Mouse (Mus musculus) stomach, embryonic 15.5 days (tissue): ENCODE measurements around the gene Galnt10. TPM values are rescaled to one million over a fixed set of nuclear protein-coding genes. Genes with fewer than 3 reads are reported as not detected.

Source experiments
- ATAC-seq: fragments of 200-750 bp; cut with Nextera tagmentation; 2 replicates; pipeline ENCODE4 v1.8.0; 2017; ENCODE audit warnings: low read depth, moderate number of reproducible peaks, moderate TSS enrichment; ENCODE audit not compliant: insufficient read depth, low FRiP score
- H3K27ac ChIP-seq: fragments of 300-500 bp; sonication (generic); 2 replicates; pipeline ENCODE4 v1.5.1; 2015; ENCODE audit warnings: mild to moderate bottlenecking, inconsistent platforms
- H3K27me3 ChIP-seq: fragments of 300-500 bp; sonication (generic); replicated peaks from 2 replicates; pipeline ENCODE4 v1.6.1; 2015; ENCODE audit warnings: inconsistent platforms
- H3K36me3 ChIP-seq: fragments of 300-500 bp; sonication (generic); 2 replicates; pipeline ENCODE4 v1.6.1; 2015; ENCODE audit warnings: inconsistent platforms
- H3K4me1 ChIP-seq: fragments of 300-500 bp; sonication (generic); 2 replicates; pipeline ENCODE4 v1.6.1; 2015; ENCODE audit warnings: inconsistent platforms
- H3K4me2 ChIP-seq: fragments of 300-500 bp; sonication (generic); 2 replicates; pipeline ENCODE4 v1.6.1; 2015; ENCODE audit warnings: mild to moderate bottlenecking, inconsistent platforms
- H3K4me3 ChIP-seq: fragments of 300-500 bp; sonication (generic); replicated peaks from 2 replicates; pipeline ENCODE4 v1.5.1; 2015; ENCODE audit warnings: inconsistent platforms
- H3K9ac ChIP-seq: fragments of 300-500 bp; sonication (generic); 2 replicates; pipeline ENCODE4 v1.6.1; 2015; ENCODE audit warnings: inconsistent platforms
- H3K9me3 ChIP-seq: fragments of 300-500 bp; sonication (generic); 2 replicates; pipeline ENCODE4 v1.6.1; 2016; ENCODE audit warnings: inconsistent platforms
- WGBS: fragments of 180-500 bp; shearing (Covaris S2); methylation state at CpG from one replicate; pipeline ENCODE4 v1.1.7; 2015; 5-methylcytosine and 5-hydroxymethylcytosine counted together
- polyA plus RNA-seq: library from polyadenylated mRNA; unstranded; fragments of >200 nt; fragmentation: Nextera tagmentation; extraction: Ambion mirVana; gene quantifications from 2 replicates; pipeline ENCODE4 v1.2.1, GENCODE M21; 2015

Galnt10 gene
- polyA plus RNA-seq, 1 experiment from 2014 or later: 19.8 TPM

- H3K36me3 ChIP-seq: no peaks in the 10 kb centered on the region
- WGBS: 2% methylated on average over 41 of the region's 41 CpGs
- no peak overlapping the region for H3K27ac ChIP-seq
- peak overlapping the region; percentile 63 for H3K4me2 ChIP-seq
- no peaks in the 10 kb centered on the region for H3K9me3 ChIP-seq
- H3K9ac ChIP-seq: no peak overlapping the region
- no peak for ATAC-seq
- peaks cover 21% of the 10 kb centered on the region for H3K4me1 ChIP-seq
- H3K27me3 ChIP-seq: peaks cover 50% of the 10 kb centered on the region
- peak overlapping the region; percentile 29 for H3K4me3 ChIP-seq
These were observed 182.0 kb downstream of the Galnt10 start for GRCm38 (mm10) chr11:57827048-57827914.

GRCm38 (mm10) chr11:57827915-57828545 is 182.8 kb downstream of the Galnt10 start:
- Histone ChIP-seq H3K9ac (no peak overlapping the region), H3K27me3 (peaks cover 58% of the 10 kb centered on the region)

GRCm38 (mm10) chr11:57828955-57829870 is 184.0 kb downstream of the Galnt10 start:
- H3K4me2 ChIP-seq: peak overlapping the region; percentile 19; the same call in 1 of the 2 replicates
- no peak overlapping the region for H3K27ac ChIP-seq
- no peaks in the 10 kb centered on the region for H3K36me3 ChIP-seq
- peaks cover 70% of the 10 kb centered on the region for H3K27me3 ChIP-seq
- H3K4me1 ChIP-seq: peaks cover 28% of the 10 kb centered on the region
- H3K9me3 ChIP-seq: no peaks in the 10 kb centered on the region
- peak overlapping the region; percentile 4; the same call in 1 of the 2 replicates for H3K4me3 ChIP-seq
- ATAC-seq: no peak
- 12% methylated on average over 53 of the region's 53 CpGs for WGBS
- no peak overlapping the region for H3K9ac ChIP-seq

More at GRCm38 (mm10) chr11:57827915-57828545, 182.8 kb downstream of the Galnt10 start:
- WGBS: 5% methylated on average over 33 of the region's 33 CpGs
- peak overlapping the region; percentile 29 for H3K4me3 ChIP-seq
- H3K27ac ChIP-seq: no peak overlapping the region
- H3K36me3 ChIP-seq: no peaks in the 10 kb centered on the region
- peak overlapping the region; percentile 63 for H3K4me2 ChIP-seq
- no peak for ATAC-seq
- H3K9me3 ChIP-seq: no peaks in the 10 kb centered on the region
- peaks cover 21% of the 10 kb centered on the region for H3K4me1 ChIP-seq

- no peak overlapping the region for H3K27ac ChIP-seq
- H3K27me3 ChIP-seq: peaks cover 72% of the 10 kb centered on the region
- ATAC-seq: no peak
- no peak overlapping the region for H3K9ac ChIP-seq
- 50% methylated on average over 17 of the region's 17 CpGs for WGBS
- no peak overlapping the region for H3K4me2 ChIP-seq
- H3K4me1 ChIP-seq: peaks cover 27% of the 10 kb centered on the region
- H3K4me3 ChIP-seq: peak overlapping the region; percentile 8; the same call in 1 of the 2 replicates
- H3K9me3 ChIP-seq: no peaks in the 10 kb centered on the region
- H3K36me3 ChIP-seq: no peaks in the 10 kb centered on the region
These were observed 184.9 kb downstream of the Galnt10 start for GRCm38 (mm10) chr11:57829871-57830775.

GRCm38 (mm10) chr11:57831281-57831781 is 186.1 kb downstream of the Galnt10 start:
- ATAC-seq: no peak
- no peaks in the 10 kb centered on the region for H3K9me3 ChIP-seq
- no peak overlapping the region for H3K9ac ChIP-seq
- H3K4me1 ChIP-seq: peaks cover 27% of the 10 kb centered on the region
- H3K36me3 ChIP-seq: no peaks in the 10 kb centered on the region
- 14% methylated on average over 31 of the region's 31 CpGs for WGBS
- no peak overlapping the region for H3K4me2 ChIP-seq
- no peak overlapping the region; the same call in 1 of the 2 replicates for H3K4me3 ChIP-seq
- peaks cover 83% of the 10 kb centered on the region for H3K27me3 ChIP-seq
- H3K27ac ChIP-seq: no peak overlapping the region

GRCm38 (mm10) chr11:57831861-57832260 is 186.6 kb downstream of the Galnt10 start:
- Histone ChIP-seq H3K9ac (no peak overlapping the region), H3K4me3 (no peak overlapping the region; the same call in 1 of the 2 replicates), H3K9me3 (no peaks in the 10 kb centered on the region), H3K36me3 (no peaks in the 10 kb centered on the region), H3K4me1 (peaks cover 29% of the 10 kb centered on the region), H3K27ac (no peak overlapping the region), H3K27me3 (peaks cover 86% of the 10 kb centered on the region), H3K4me2 (no peak overlapping the region)
- 23% methylated on average over 16 of the region's 16 CpGs for WGBS
- ATAC-seq: no peak

- Histone ChIP-seq H3K27ac (no peak within 1 kb of the TSS), H3K9ac (no peak within 1 kb of the TSS), H3K4me1 (peaks cover 31% of the 10 kb centered on the region), H3K36me3 (no peaks in the 10 kb centered on the region), H3K9me3 (no peaks in the 10 kb centered on the region), H3K4me2 (peak within 1 kb of the TSS; percentile 29; the same call in 1 of the 2 replicates), H3K27me3 (peaks cover 87% of the 10 kb centered on the region), H3K4me3 (no peak within 1 kb of the TSS; the same call in 1 of the 2 replicates)
- 25% methylated on average over 23 of the region's 23 CpGs for WGBS
- ATAC-seq: no peak
These were observed 187.4 kb downstream of the Galnt10 start, which contains the start of gene Hand1 for GRCm38 (mm10) chr11:57832552-57833201. Hand1 (minus strand) TSS chr11:57832818.

- Histone ChIP-seq H3K36me3 (no peaks in the 10 kb centered on the region), H3K27ac (no peak overlapping the region), H3K4me3 (no peak overlapping the region), H3K4me1 (peaks cover 27% of the 10 kb centered on the region), H3K4me2 (peak overlapping the region; percentile 29; the same call in 1 of the 2 replicates), H3K9ac (no peak overlapping the region), H3K27me3 (peaks cover 87% of the 10 kb centered on the region), H3K9me3 (no peaks in the 10 kb centered on the region)
- 11% methylated on average over 30 of the region's 30 CpGs for WGBS
- no peak for ATAC-seq
These were observed 188.2 kb downstream of the Galnt10 start for GRCm38 (mm10) chr11:57833296-57833977.

GRCm38 (mm10) chr11:57834031-57834430 is 188.8 kb downstream of the Galnt10 start:
- Histone ChIP-seq H3K27me3 (peaks cover 86% of the 10 kb centered on the region), H3K4me1 (peaks cover 22% of the 10 kb centered on the region), H3K27ac (no peak overlapping the region), H3K4me3 (no peak overlapping the region), H3K4me2 (no peak overlapping the region; the same call in 1 of the 2 replicates), H3K9ac (no peak overlapping the region), H3K9me3 (no peaks in the 10 kb centered on the region), H3K36me3 (no peaks in the 10 kb centered on the region)
- WGBS: 24% methylated on average over 6 of the region's 6 CpGs
- no peak for ATAC-seq

- H3K27me3 ChIP-seq: peaks cover 86% of the 10 kb centered on the region
- no peak overlapping the region for H3K4me3 ChIP-seq
- no peak overlapping the region for H3K27ac ChIP-seq
- peaks cover 19% of the 10 kb centered on the region for H3K4me1 ChIP-seq
- no peaks in the 10 kb centered on the region for H3K36me3 ChIP-seq
- no peak overlapping the region for H3K9ac ChIP-seq
- no peak overlapping the region for H3K4me2 ChIP-seq
- no peak for ATAC-seq
- 37% methylated on average over 2 of the region's 2 CpGs for WGBS
- H3K9me3 ChIP-seq: no peaks in the 10 kb centered on the region
These were observed 190.1 kb downstream of the Galnt10 start for GRCm38 (mm10) chr11:57835331-57835730.
